Mouse (Mus musculus) neural tube, embryonic 14.5 days (tissue): Measurements from ENCODE around the gene Gstp3. TPM values are rescaled to one million over a fixed set of nuclear protein-coding genes. Genes with fewer than 3 reads are reported as not detected.

Experiments
- ATAC-seq: fragments of 200-750 bp; cut with Nextera tagmentation; 2 replicates; pipeline ENCODE4 v1.8.0; 2017; ENCODE audit warnings: low read depth, mild to moderate bottlenecking, moderate TSS enrichment, moderate library complexity
- H3K27ac ChIP-seq: fragments of 300-500 bp; sonication (generic); 2 replicates; pipeline ENCODE4 v1.5.1; 2014; ENCODE audit warnings: low read depth, mild to moderate bottlenecking, control low read depth, low read length, moderate library complexity, mixed read lengths
- H3K27me3 ChIP-seq: fragments of 300-500 bp; sonication (generic); 2 replicates; pipeline ENCODE4 v1.6.1; 2014; ENCODE audit warnings: low read length; ENCODE audit not compliant: control insufficient read depth, insufficient read depth
- H3K36me3 ChIP-seq: fragments of 300-500 bp; sonication (generic); 2 replicates; pipeline ENCODE4 v1.6.1; 2014; ENCODE audit warnings: low read length, mixed read lengths; ENCODE audit not compliant: control insufficient read depth, insufficient read depth
- H3K4me1 ChIP-seq: fragments of 300-500 bp; sonication (generic); 2 replicates; pipeline ENCODE4 v1.6.1; 2014; ENCODE audit warnings: low read length; ENCODE audit not compliant: control insufficient read depth, insufficient read depth
- H3K4me2 ChIP-seq: fragments of 300-500 bp; sonication (generic); 2 replicates; pipeline ENCODE4 v1.6.1; 2014; ENCODE audit warnings: mild to moderate bottlenecking, low read depth, low read length, control low read depth
- H3K4me3 ChIP-seq: fragments of 300-500 bp; sonication (generic); 2 replicates; pipeline ENCODE4 v1.5.1; 2014; ENCODE audit warnings: low read depth, low read length, control low read depth, mixed read lengths
- H3K9ac ChIP-seq: fragments of 300-500 bp; sonication (generic); replicated peaks from 2 replicates; pipeline ENCODE4 v1.6.1; 2014; ENCODE audit warnings: low read depth, mild to moderate bottlenecking, control low read depth, low read length, mixed read lengths
- H3K9me3 ChIP-seq: fragments of 300-500 bp; sonication (generic); 2 replicates; pipeline ENCODE4 v1.6.1; 2016; ENCODE audit warnings: low read length; ENCODE audit not compliant: control insufficient read depth
- WGBS: fragments of 180-500 bp; shearing (Covaris S2); extraction: QIAGEN DNeasy Blood & Tissue Kit; methylation state at CpG from one replicate; pipeline ENCODE4 v1.1.7; 2014; 5-methylcytosine and 5-hydroxymethylcytosine counted together
- polyA plus RNA-seq: library from polyadenylated mRNA; unstranded; fragments of >200 nt; fragmentation: Nextera tagmentation; extraction: Ambion mirVana; gene quantifications from 2 replicates; pipeline ENCODE4 v1.2.1, GENCODE M21; 2014

The Gstp3 gene
- polyA plus RNA-seq, 1 experiment from 2014 or later = not detected

- no peaks in the 10 kb centered on the region for H3K27me3 ChIP-seq
- no peak for ATAC-seq
- no peaks in the 10 kb centered on the region for H3K36me3 ChIP-seq
- 80% methylated on average over 3 of the region's 3 CpGs for WGBS
- H3K4me1 ChIP-seq = peaks cover 20% of the 10 kb centered on the region; the same call in 1 of the 2 replicates
- no peak overlapping the region for H3K9ac ChIP-seq
- no peak overlapping the region for H3K4me3 ChIP-seq
- no peak overlapping the region for H3K27ac ChIP-seq
- no peaks in the 10 kb centered on the region for H3K9me3 ChIP-seq
- no peak overlapping the region for H3K4me2 ChIP-seq
These were observed 35.0 kb upstream of the Gstp3 start for GRCm38 (mm10) chr19:4094348-4094747.

GRCm38 (mm10) chr19:4093772-4094171 lies 34.4 kb upstream of the Gstp3 start:
- Histone ChIP-seq H3K36me3 (no peaks in the 10 kb centered on the region), H3K9ac (no peak overlapping the region), H3K4me3 (no peak overlapping the region), H3K27ac (no peak overlapping the region), H3K9me3 (no peaks in the 10 kb centered on the region), H3K4me1 (peaks cover 14% of the 10 kb centered on the region; the same call in 1 of the 2 replicates), H3K27me3 (no peaks in the 10 kb centered on the region), H3K4me2 (no peak overlapping the region)
- no peak for ATAC-seq
- 77% methylated on average over 7 of the region's 7 CpGs for WGBS

GRCm38 (mm10) chr19:4092750-4093149 lies 33.4 kb upstream of the Gstp3 start:
- H3K9ac ChIP-seq = no peak overlapping the region
- WGBS = 86% methylated on average over 3 of the region's 3 CpGs

GRCm38 (mm10) chr19:4091383-4091782 lies 32.0 kb upstream of the Gstp3 start:
- H3K4me1 ChIP-seq = peaks cover 4% of the 10 kb centered on the region; the same call in 1 of the 2 replicates
- WGBS = 59% methylated on average over 2 of the region's 2 CpGs
- H3K9me3 ChIP-seq = no peaks in the 10 kb centered on the region
- H3K27me3 ChIP-seq = no peaks in the 10 kb centered on the region
- H3K9ac ChIP-seq = no peak overlapping the region
- no peak overlapping the region for H3K4me3 ChIP-seq
- H3K4me2 ChIP-seq = no peak overlapping the region
- H3K27ac ChIP-seq = no peak overlapping the region
- H3K36me3 ChIP-seq = no peaks in the 10 kb centered on the region
- ATAC-seq = no peak

More at GRCm38 (mm10) chr19:4092750-4093149, 33.4 kb upstream of the Gstp3 start:
- H3K36me3 ChIP-seq = no peaks in the 10 kb centered on the region
- no peak overlapping the region for H3K4me3 ChIP-seq
- H3K9me3 ChIP-seq = no peaks in the 10 kb centered on the region
- no peak overlapping the region for H3K4me2 ChIP-seq
- no peaks in the 10 kb centered on the region for H3K27me3 ChIP-seq
- no peak overlapping the region for H3K27ac ChIP-seq
- peaks cover 10% of the 10 kb centered on the region; the same call in 1 of the 2 replicates for H3K4me1 ChIP-seq
- no peak for ATAC-seq

- H3K4me1 ChIP-seq = no peaks in the 10 kb centered on the region
- H3K27ac ChIP-seq = no peak overlapping the region
- H3K27me3 ChIP-seq = no peaks in the 10 kb centered on the region
- no peak overlapping the region for H3K4me3 ChIP-seq
- no peaks in the 10 kb centered on the region for H3K36me3 ChIP-seq
- H3K4me2 ChIP-seq = no peak overlapping the region
- WGBS = 86% methylated on average over 3 of the region's 3 CpGs
- no peak overlapping the region for H3K9ac ChIP-seq
- no peak for ATAC-seq
- H3K9me3 ChIP-seq = no peaks in the 10 kb centered on the region
These were observed 31.1 kb upstream of the Gstp3 start for GRCm38 (mm10) chr19:4090446-4090845.

- no peaks in the 10 kb centered on the region for H3K36me3 ChIP-seq
- 80% methylated on average over 6 of the region's 6 CpGs for WGBS
- no peak for ATAC-seq
These were observed 29.8 kb upstream of the Gstp3 start for GRCm38 (mm10) chr19:4089128-4089527.

GRCm38 (mm10) chr19:4088146-4088545 lies 28.8 kb upstream of the Gstp3 start:
- Histone ChIP-seq H3K4me1 (no peaks in the 10 kb centered on the region), H3K36me3 (no peaks in the 10 kb centered on the region), H3K9me3 (no peaks in the 10 kb centered on the region), H3K27ac (no peak overlapping the region), H3K4me3 (no peak overlapping the region), H3K9ac (no peak overlapping the region), H3K4me2 (no peak overlapping the region), H3K27me3 (no peaks in the 10 kb centered on the region)
- 55% methylated on average over 5 of the region's 5 CpGs for WGBS
- ATAC-seq = no peak

More at GRCm38 (mm10) chr19:4089128-4089527, 29.8 kb upstream of the Gstp3 start:
- Histone ChIP-seq H3K4me2 (no peak overlapping the region), H3K9me3 (no peaks in the 10 kb centered on the region), H3K4me3 (no peak overlapping the region), H3K4me1 (no peaks in the 10 kb centered on the region), H3K9ac (no peak overlapping the region), H3K27ac (no peak overlapping the region), H3K27me3 (no peaks in the 10 kb centered on the region)

GRCm38 (mm10) chr19:4087090-4087489 lies 27.7 kb upstream of the Gstp3 start:
- H3K4me3 ChIP-seq = no peak overlapping the region
- no peaks in the 10 kb centered on the region for H3K4me1 ChIP-seq
- H3K36me3 ChIP-seq = no peaks in the 10 kb centered on the region
- no peak overlapping the region for H3K27ac ChIP-seq
- no peak for ATAC-seq
- H3K27me3 ChIP-seq = no peaks in the 10 kb centered on the region
- 94% methylated on average over 5 of the region's 5 CpGs for WGBS
- no peak overlapping the region for H3K4me2 ChIP-seq
- H3K9me3 ChIP-seq = no peaks in the 10 kb centered on the region
- no peak overlapping the region for H3K9ac ChIP-seq

GRCm38 (mm10) chr19:4086156-4086555 lies 26.8 kb upstream of the Gstp3 start:
- Histone ChIP-seq H3K9ac (no peak overlapping the region), H3K4me2 (no peak overlapping the region), H3K36me3 (no peaks in the 10 kb centered on the region), H3K27me3 (no peaks in the 10 kb centered on the region), H3K9me3 (no peaks in the 10 kb centered on the region), H3K27ac (no peak overlapping the region), H3K4me1 (no peaks in the 10 kb centered on the region), H3K4me3 (no peak overlapping the region)
- ATAC-seq = no peak
- WGBS = 93% methylated on average over 15 of the region's 15 CpGs
